Mouse (Mus musculus) hindbrain, embryonic 12.5 days (tissue): ENCODE data around the gene Btk. TPM values are rescaled to one million over a fixed set of nuclear protein-coding genes. Genes with fewer than 3 reads are reported as not detected.

Source experiments
- ATAC-seq: fragments of 200-750 bp; cut with Nextera tagmentation; 2 replicates; pipeline ENCODE4 v1.8.0; 2017; ENCODE audit warnings: moderate TSS enrichment; ENCODE audit not compliant: low FRiP score
- H3K27ac ChIP-seq: fragments of 300-500 bp; sonication (generic); 2 replicates; pipeline ENCODE4 v1.5.1; 2016; ENCODE audit warnings: mild to moderate bottlenecking
- H3K27me3 ChIP-seq: fragments of 300-500 bp; sonication (generic); 2 replicates; pipeline ENCODE4 v1.6.1; 2016; ENCODE audit warnings: mild to moderate bottlenecking
- H3K36me3 ChIP-seq: fragments of 300-500 bp; sonication (generic); 2 replicates; pipeline ENCODE4 v1.6.1; 2016; ENCODE audit warnings: mild to moderate bottlenecking
- H3K4me1 ChIP-seq: fragments of 300-500 bp; sonication (generic); 2 replicates; pipeline ENCODE4 v1.6.1; 2016
- H3K4me2 ChIP-seq: fragments of 300-500 bp; sonication (generic); replicated peaks from 2 replicates; pipeline ENCODE4 v1.6.1; 2016; ENCODE audit warnings: mild to moderate bottlenecking
- H3K4me3 ChIP-seq: fragments of 300-500 bp; sonication (generic); 2 replicates; pipeline ENCODE4 v1.5.1; 2016; ENCODE audit warnings: mild to moderate bottlenecking
- H3K9ac ChIP-seq: fragments of 300-500 bp; sonication (generic); 2 replicates; pipeline ENCODE4 v1.6.1; 2016; ENCODE audit warnings: mild to moderate bottlenecking, moderate library complexity
- H3K9me3 ChIP-seq: fragments of 300-500 bp; sonication (generic); replicated peaks from 2 replicates; pipeline ENCODE4 v1.6.1; 2016; ENCODE audit warnings: mild to moderate bottlenecking
- WGBS: fragments of 180-500 bp; shearing (Covaris S2); methylation state at CpG from one replicate; pipeline ENCODE4 v1.1.7; 2016; 5-methylcytosine and 5-hydroxymethylcytosine counted together
- polyA plus RNA-seq: library from polyadenylated mRNA; unstranded; fragments of >200 nt; fragmentation: Nextera tagmentation; extraction: Ambion mirVana; gene quantifications from 2 replicates; pipeline ENCODE4 v1.2.1, GENCODE M21; 2016

The Btk gene
- polyA plus RNA-seq, 1 experiment from 2014 or later: 0.85 TPM

- 42% methylated on average over 2 of the region's 2 CpGs for WGBS
- H3K9ac ChIP-seq: no peak overlapping the region
- no peaks in the 10 kb centered on the region for H3K27me3 ChIP-seq
- no peaks in the 10 kb centered on the region for H3K4me1 ChIP-seq
- no peaks in the 10 kb centered on the region for H3K36me3 ChIP-seq
- H3K27ac ChIP-seq: no peak overlapping the region
- no peak overlapping the region for H3K4me2 ChIP-seq
- no peak overlapping the region for H3K4me3 ChIP-seq
- ATAC-seq: no peak
- H3K9me3 ChIP-seq: no peaks in the 10 kb centered on the region
Observed at GRCm38 (mm10) chrX:134509473-134509872, 73.9 kb downstream of the Btk start.

GRCm38 (mm10) chrX:134507977-134508376, 75.4 kb downstream of the Btk start:
- H3K27me3 ChIP-seq: no peaks in the 10 kb centered on the region
- no peak overlapping the region for H3K4me3 ChIP-seq
- no peaks in the 10 kb centered on the region for H3K36me3 ChIP-seq
- no peak for ATAC-seq
- no peaks in the 10 kb centered on the region for H3K9me3 ChIP-seq
- 78% methylated on average over 6 of the region's 6 CpGs for WGBS
- no peak overlapping the region for H3K27ac ChIP-seq
- H3K9ac ChIP-seq: no peak overlapping the region
- no peak overlapping the region for H3K4me2 ChIP-seq
- no peaks in the 10 kb centered on the region for H3K4me1 ChIP-seq

GRCm38 (mm10) chrX:134500651-134501050, 82.7 kb downstream of the Btk start:
- Histone ChIP-seq H3K27ac (no peak overlapping the region), H3K27me3 (no peaks in the 10 kb centered on the region), H3K4me3 (no peak overlapping the region), H3K36me3 (no peaks in the 10 kb centered on the region), H3K9ac (no peak overlapping the region), H3K4me2 (no peak overlapping the region), H3K4me1 (no peaks in the 10 kb centered on the region), H3K9me3 (no peaks in the 10 kb centered on the region)
- no peak for ATAC-seq
- 83% methylated on average over 8 of the region's 8 CpGs for WGBS

Other genes starting within 250 kb of the Btk start
- 13.0 and 13.9 TPM in 2 replicates for gene Drp2, start 179.0 kb downstream of the Btk start, polyA plus RNA-seq
- 0.35 TPM in 1 of 2 replicates, not detected in the other for gene Taf7l, start 107.1 kb downstream of the Btk start, polyA plus RNA-seq
- 41.9 and 49.2 TPM in 2 replicates for gene Timm8a1, start 41.7 kb downstream of the Btk start, polyA plus RNA-seq
- 236 and 276 TPM in 2 replicates for gene Rpl36a, start 2.1 kb upstream of the Btk start, polyA plus RNA-seq
- 3.7 and 4.8 TPM in 2 replicates for gene Gla, start 17.6 kb upstream of the Btk start, polyA plus RNA-seq
- gene Hnrnph2, start 17.6 kb upstream of the Btk start, polyA plus RNA-seq: 177 and 186 TPM in 2 replicates
- 7.2 and 7.5 TPM in 2 replicates for gene Armcx4, start 102.9 kb upstream of the Btk start, polyA plus RNA-seq
- 76.9 and 83.4 TPM in 2 replicates for gene Armcx1, start 134.4 kb upstream of the Btk start, polyA plus RNA-seq
- gene Armcx6, start 167.8 kb upstream of the Btk start, polyA plus RNA-seq: 29.8 and 31.9 TPM in 2 replicates
- 62.5 and 71.3 TPM in 2 replicates for gene Armcx3, start 173.0 kb upstream of the Btk start, polyA plus RNA-seq
- gene Armcx2, start 225.7 kb upstream of the Btk start, polyA plus RNA-seq: 95.8 and 96.2 TPM in 2 replicates